Mouse (Mus musculus) lung, adult 2 months (tissue): ENCODE data around the gene Plekha6.

ENCODE experiments used
- CTCF ChIP-seq: fragments of 200-500 bp; IDR thresholded peaks from 2 replicates; pipeline ENCODE4 v1.5.1; 2011; ENCODE audit warnings: mild to moderate bottlenecking, low read length, control low read depth; ENCODE audit not compliant: insufficient read depth
- POLR2A ChIP-seq: fragments of 200-500 bp; IDR thresholded peaks from 2 replicates; pipeline ENCODE4 v1.6.1; 2011; ENCODE audit warnings: low read depth, mild to moderate bottlenecking, control low read depth, low read length, borderline replicate concordance; ENCODE audit errors: extremely low read depth

DNA sequence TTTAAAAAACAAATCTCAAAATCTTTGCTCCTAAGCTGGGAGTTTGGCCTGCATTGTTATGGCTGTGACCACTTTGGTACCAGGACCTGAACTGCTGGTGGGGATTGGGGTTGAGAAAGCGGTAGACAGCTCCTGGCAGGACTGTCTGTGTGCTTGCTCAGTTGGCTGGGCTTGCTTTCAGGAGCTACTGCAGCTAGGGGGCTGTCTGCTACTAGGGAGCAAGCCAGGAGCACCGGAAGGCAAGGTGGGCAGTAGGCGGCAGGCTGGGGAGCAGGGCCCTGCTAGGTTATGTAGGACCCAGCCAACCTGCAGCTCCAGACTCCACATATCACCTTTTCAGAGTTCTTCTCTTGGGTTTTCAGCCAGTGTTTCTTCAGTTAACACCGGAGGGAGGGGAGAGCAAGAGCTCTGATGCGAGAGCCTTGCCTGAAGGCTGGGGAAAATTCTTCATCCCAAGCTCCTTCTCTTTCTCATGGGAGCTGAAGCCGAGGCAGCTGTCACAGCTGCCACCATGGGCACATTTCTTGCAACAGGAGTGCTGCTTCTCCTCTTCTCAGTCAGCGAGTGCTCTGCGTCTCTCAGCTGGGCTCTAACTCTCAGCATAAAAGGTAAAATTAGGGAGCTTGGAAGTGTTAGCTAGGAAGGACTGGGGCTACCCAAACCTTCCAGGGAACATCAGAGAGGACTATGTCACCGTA is 62.1 kb downstream of the Plekha6 start:
- TF ChIP-seq CTCF (0 out of 2 replicates have a peak, but pooled peaks have one; percentile 7), POLR2A (no peak)
